ENCODE assay signal across 15 mouse cellular contexts in the genomic region with DNA sequence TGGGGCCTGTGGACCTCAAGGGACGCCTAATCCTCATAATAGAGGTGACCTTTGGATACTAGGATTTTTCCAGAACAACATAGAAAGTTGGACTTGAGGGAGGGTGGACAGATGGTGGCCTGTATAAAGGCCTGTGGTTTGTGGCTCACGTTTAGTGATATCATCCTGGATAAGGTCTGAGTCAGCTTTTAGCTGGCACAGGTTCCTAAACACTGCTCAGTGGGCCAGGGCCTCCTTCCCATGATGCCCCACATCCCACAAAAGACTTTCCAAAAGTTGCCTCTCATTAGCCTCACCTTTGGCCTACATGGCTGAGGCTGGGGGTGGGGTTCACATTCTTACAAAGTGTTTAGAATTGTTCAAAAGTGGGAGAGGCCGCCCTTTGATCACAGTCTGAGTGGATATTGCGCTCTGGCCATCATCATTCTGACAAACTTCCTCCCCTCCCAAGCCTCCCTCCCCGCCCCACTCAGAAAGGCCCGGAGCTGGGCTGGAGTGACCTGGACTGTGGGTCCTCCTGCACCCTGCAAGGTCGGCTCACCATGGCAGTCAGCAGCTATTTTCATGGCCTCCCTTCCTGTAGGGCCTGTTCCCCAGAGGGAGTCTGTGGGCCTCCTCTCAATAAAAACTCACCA. TPM values are rescaled to one million over a fixed set of nuclear protein-coding genes. Genes with fewer than 3 reads are reported as not detected.
DNase-seq lines count a peak whose midpoint lies in the region; ATAC-seq and TF ChIP-seq lines count a peak whose summit lies in the region.
"Had no signal": no experiment of that assay in that cellular context is flagged by ENCODE, and none has a peak within 500 bp of the region (broad histone marks: within the 10 kb centered on the region; RNA-seq: fewer than 3 reads in every experiment).

No protein-coding gene starts in this region.

- H3K4me3 ChIP-seq in gastrocnemius, adult 2 months, result no peak overlapping the region
- H3K4me3 ChIP-seq in intestine, embryonic 15.5 days (replicated peaks), result no peak overlapping the region
- H3K4me3 ChIP-seq: embryonic facial prominence, embryonic 12.5 days; forebrain, embryonic 10.5 days; heart, adult 2 months; hindbrain, embryonic 13.5 days had no signal

- no peak overlapping the region for H3K4me2 ChIP-seq in intestine, embryonic 15.5 days (replicated peaks)
- H3K4me2 ChIP-seq: embryonic facial prominence, embryonic 12.5 days; hindbrain, embryonic 13.5 days had no signal

- H3K36me3 ChIP-seq in intestine, embryonic 15.5 days, result no peaks in the 10 kb centered on the region
- H3K36me3 ChIP-seq: embryonic facial prominence, embryonic 12.5 days; forebrain, embryonic 10.5 days; hindbrain, embryonic 13.5 days had no signal

- intact Hi-C loops in gastrocnemius, adult 2 months (cut with DNase I), result no loop called here
- intact Hi-C loops in gastrocnemius, postnatal 36 days (cut with DNase I), result loop anchor here (2.0 kb wide), 1 partner anchor 177 kb away; no protein-coding TSS in a partner anchor
- intact Hi-C loops in left cerebral cortex, postnatal 36 days (cut with DNase I), result loop anchor here (10.0 kb wide), 1 partner anchor 297 kb away; no protein-coding TSS in a partner anchor

- H3K4me1 ChIP-seq in intestine, embryonic 15.5 days (replicated peaks), result peaks cover 12% of the 10 kb centered on the region; the same call in 1 of the 2 replicates
- H3K4me1 ChIP-seq: embryonic facial prominence, embryonic 12.5 days; hindbrain, embryonic 13.5 days had no signal

- TF ChIP-seq CTCF in gastrocnemius, adult 2 months (IDR thresholded peaks at IDR 0.05), result no peak

- H3K27ac ChIP-seq in gastrocnemius, adult 2 months, result peak overlapping the region; percentile 38; the same call in 1 of the 2 replicates
- H3K27ac ChIP-seq in intestine, embryonic 15.5 days, result no peak overlapping the region; the same call in 1 of the 2 replicates
- H3K27ac ChIP-seq: embryonic facial prominence, embryonic 12.5 days; forebrain, embryonic 10.5 days; heart, adult 2 months; hindbrain, embryonic 13.5 days had no signal

- WGBS in intestine, embryonic 15.5 days, result 31% methylated on average over 7 of the region's 7 CpGs

- no peaks in the 10 kb centered on the region for H3K9me3 ChIP-seq in intestine, embryonic 15.5 days
- H3K9me3 ChIP-seq: embryonic facial prominence, embryonic 12.5 days; forebrain, embryonic 10.5 days; hindbrain, embryonic 13.5 days had no signal

- peak; percentile 80 for ATAC-seq in intestine, embryonic 15.5 days
- ATAC-seq in granulocyte monocyte progenitor cell, adult 5-6 weeks (replicated peaks; ENCODE audit: poor library complexity, severe bottlenecking), result no peak

- no peak for DNase-seq in gastrocnemius, adult 2 months
- DNase-seq in gastrocnemius, postnatal 36 days, result no peak
- peak; percentile 15 for DNase-seq in kidney, postnatal 10 days
- no peak for DNase-seq in kidney, postnatal 25 days
- peak; percentile 20 for DNase-seq in 3134 (ENCODE audit: extremely low read depth, insufficient read length, low spot score)
- DNase-seq in left cerebral cortex, postnatal 36 days (ENCODE audit: low spot score in 2 of 2), result no peak
- DNase-seq: cerebellum, adult 11 months; cerebellum, postnatal 36 days; heart, adult 2 months; midbrain, embryonic 14.5 days had no signal

- no peaks in the 10 kb centered on the region for H3K27me3 ChIP-seq in intestine, embryonic 15.5 days (replicated peaks)
- H3K27me3 ChIP-seq: embryonic facial prominence, embryonic 12.5 days; hindbrain, embryonic 13.5 days had no signal

- H3K9ac ChIP-seq in intestine, embryonic 15.5 days, result no peak overlapping the region
- H3K9ac ChIP-seq: embryonic facial prominence, embryonic 12.5 days; hindbrain, embryonic 13.5 days had no signal

RNA-seq across cellular contexts. Expression of a gene that starts 37.7 kb away (rescaled TPM):
- 10 to 100 TPM; 13.9 to 16.6 TPM for total RNA-seq in gastrocnemius, adult 2 months (2021)
- total RNA-seq in gastrocnemius, postnatal 36 days (2021), result 10 to 100 TPM; 11.9 to 12.7 TPM
- 3.8 and 4.1 TPM in 2 replicates for polyA plus RNA-seq in intestine, embryonic 15.5 days (2015; fragmentation: Nextera tagmentation; extraction: Ambion mirVana)
- total RNA-seq in granulocyte monocyte progenitor cell, adult 5-6 weeks (2014; fragmentation: Nextera tagmentation), result 4.2 and 8.1 TPM in 2 replicates
- 7.9 and 12.2 TPM in 2 replicates for total RNA-seq in granulocyte monocyte progenitor cell, adult 5-6 weeks (2017)
- 10 to 100 TPM; 35.3 to 42.9 TPM for total RNA-seq in left cerebral cortex, postnatal 36 days (2021)

Comparison
In these comparisons a context has a peak if more than half of its experiments do, and no peak if none do; other contexts are left out.
1. DNase-seq: peak in kidney, postnatal 10 days (single experiment) and 3134 (single experiment); none in gastrocnemius, adult 2 months (single experiment), gastrocnemius, postnatal 36 days (0 of 2), kidney, postnatal 25 days (0 of 2) and left cerebral cortex, postnatal 36 days (0 of 2).